Mouse (Mus musculus) liver, embryonic 14.5 days (tissue): ENCODE results near the gene Ndrg4. TPM values are rescaled to one million over a fixed set of nuclear protein-coding genes. Genes with fewer than 3 reads are reported as not detected.

Experiments
- ATAC-seq: fragments of 200-750 bp; cut with Nextera tagmentation; 2 replicates; pipeline ENCODE4 v1.8.0; 2017; ENCODE audit warnings: moderate number of reproducible peaks, mild to moderate bottlenecking, moderate library complexity; ENCODE audit not compliant: insufficient read depth
- DNase-seq, 3 experiments: peaks; one replicate each; pipeline ENCODE4 v3.0.0-alpha.2; 2012 to 2013; ENCODE audit warnings: low read depth in 3 of 3, low spot score in 3 of 3
- H3K27ac ChIP-seq: fragments of 300-500 bp; sonication (generic); 2 replicates; pipeline ENCODE4 v1.5.1; 2014; ENCODE audit warnings: moderate library complexity, mild to moderate bottlenecking, control low read depth, inconsistent platforms
- H3K27me3 ChIP-seq: fragments of 300-500 bp; sonication (generic); 2 replicates; pipeline ENCODE4 v1.6.1; 2014; ENCODE audit warnings: mild to moderate bottlenecking, low read length, moderate library complexity; ENCODE audit not compliant: control insufficient read depth, insufficient read depth
- H3K36me3 ChIP-seq: fragments of 300-500 bp; sonication (generic); replicated peaks from 2 replicates; pipeline ENCODE4 v1.6.1; 2014; ENCODE audit warnings: low read depth; ENCODE audit not compliant: control insufficient read depth, insufficient read depth
- H3K4me1 ChIP-seq, 2 experiments: fragments of 200-500 bp in 1 of 2; fragments of 300-500 bp in 1 of 2; sonication (generic) in 1 of 2; replicated peaks; 2 replicates each; pipeline ENCODE4 v1.6.1; 2012 to 2014; ENCODE audit warnings: antibody characterized with exemption in 1 of 2, inconsistent platforms in 1 of 2, low read length in 1 of 2; ENCODE audit not compliant: control insufficient read depth in 2 of 2, insufficient read depth in 2 of 2
- H3K4me2 ChIP-seq: fragments of 300-500 bp; sonication (generic); 2 replicates; pipeline ENCODE4 v1.6.1; 2014; ENCODE audit warnings: low read depth, mild to moderate bottlenecking, control low read depth, moderate library complexity
- H3K4me3 ChIP-seq, 2 experiments: fragments of 200-500 bp in 1 of 2; fragments of 300-500 bp in 1 of 2; sonication (generic) in 1 of 2; 2 replicates each; pipeline ENCODE4 v1.5.1; 2012 to 2014; ENCODE audit warnings: low read depth in 2 of 2, low read length in 2 of 2, mild to moderate bottlenecking in 2 of 2, control low read depth in 1 of 2, inconsistent platforms in 1 of 2, moderate library complexity in 1 of 2; ENCODE audit not compliant: insufficient read depth in 1 of 2
- H3K9ac ChIP-seq: fragments of 300-500 bp; sonication (generic); replicated peaks from 2 replicates; pipeline ENCODE4 v1.6.1; 2014; ENCODE audit warnings: mild to moderate bottlenecking, control low read depth, moderate library complexity
- H3K9me3 ChIP-seq: fragments of 300-500 bp; sonication (generic); 2 replicates; pipeline ENCODE4 v1.6.1; 2016; ENCODE audit warnings: low read length, mixed read lengths; ENCODE audit not compliant: control insufficient read depth
- CTCF ChIP-seq: IDR thresholded peaks from 2 replicates; pipeline ENCODE4 v1.5.1; 2016; ENCODE audit warnings: antibody characterized with exemption, low read depth, control low read depth
- EP300 ChIP-seq: IDR thresholded peaks from 2 replicates; pipeline ENCODE4 v1.6.1; 2016; ENCODE audit warnings: antibody characterized with exemption, low read depth
- WGBS: fragments of 180-500 bp; shearing (Covaris S2); extraction: QIAGEN DNeasy Blood & Tissue Kit; methylation state at CpG from one replicate; pipeline ENCODE4 v1.1.7; 2014; ENCODE audit not compliant: insufficient replicate concordance; 5-methylcytosine and 5-hydroxymethylcytosine counted together
- microRNA-seq: library from miRNA; unstranded; fragments of <30 nt; microRNA quantifications from one replicate; pipeline ENCODE4, GENCODE M21; 2016
- polyA plus RNA-seq, 2 experiments: library from polyadenylated mRNA; depleted of rRNA in 1 of 2; stranded (reverse) in 1 of 2; unstranded in 1 of 2; fragments of >200 nt; fragmentation: Nextera tagmentation in 1 of 2; extraction: Ambion mirVana in 1 of 2; gene quantifications; 2 replicates each; pipeline versions ENCODE4 v1.2.1 to v1.2.3; 2012 to 2014

Ndrg4 gene
- polyA plus RNA-seq, 2 experiments = 0.62 to 0.81 TPM

DNA sequence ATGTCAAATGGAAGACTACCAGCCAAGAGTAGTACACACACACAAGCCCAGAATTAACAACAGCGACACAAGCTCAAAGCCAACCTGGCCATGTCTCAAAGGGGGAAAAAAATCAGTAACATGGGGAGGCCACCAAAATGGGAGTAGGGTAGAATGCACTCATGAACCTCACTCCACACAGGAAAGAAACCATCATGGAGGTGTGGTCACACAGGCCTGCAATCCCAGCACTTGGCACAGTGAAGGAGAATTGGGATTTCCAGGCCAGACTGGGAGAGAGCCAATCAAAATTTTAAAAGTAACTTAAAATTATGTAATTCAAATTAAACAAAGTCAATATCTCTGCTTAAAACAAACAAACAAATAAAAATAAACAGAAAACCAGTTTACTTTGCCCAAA is 75.1 kb downstream of the Ndrg4 start:
- WGBS = 97% methylated on average over 1 of the region's 1 CpGs
- H3K36me3 ChIP-seq = peaks cover 70% of the 10 kb centered on the region
- H3K9me3 ChIP-seq = no peaks in the 10 kb centered on the region
- ATAC-seq (no peak), DNase-seq (no peak)
- H3K4me3 ChIP-seq = no peak overlapping the region
- no peak overlapping the region for H3K27ac ChIP-seq
- no peak for TF ChIP-seq CTCF
- TF ChIP-seq EP300 = no peak
- H3K4me1 ChIP-seq = no peaks in the 10 kb centered on the region
- H3K4me2 ChIP-seq = no peak overlapping the region
- H3K9ac ChIP-seq = no peak overlapping the region
- H3K27me3 ChIP-seq = no peaks in the 10 kb centered on the region

DNA sequence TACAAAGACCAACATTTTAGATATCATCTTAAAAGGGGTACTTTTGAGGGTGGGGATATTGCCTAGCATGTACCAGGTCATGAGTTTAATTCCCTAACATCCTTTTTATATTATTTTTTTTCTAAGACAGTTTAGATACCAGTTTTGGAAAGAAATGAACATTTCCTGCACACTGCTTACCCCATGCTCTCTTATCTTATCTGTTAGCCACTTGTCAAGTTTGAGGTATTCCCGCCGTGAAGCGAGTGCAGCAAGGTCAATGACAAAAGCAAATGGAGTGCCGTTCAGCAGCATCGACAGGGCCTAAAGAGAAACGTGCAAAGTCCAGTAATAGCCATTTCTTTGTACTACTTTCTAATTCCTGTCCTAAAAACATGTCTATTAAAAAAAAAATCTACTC is 83.5 kb downstream of the Ndrg4 start:
- H3K4me1 ChIP-seq = peaks cover 0 to 3% of the 10 kb centered on the region in 2 experiments; a peak in 1 of 4 replicates
- H3K9ac ChIP-seq = no peak overlapping the region
- H3K27me3 ChIP-seq = no peaks in the 10 kb centered on the region
- no peak for TF ChIP-seq EP300
- no peak for TF ChIP-seq CTCF
- WGBS = 24% methylated on average over 6 of the region's 6 CpGs
- ATAC-seq (0 out of 2 replicates have a peak, but pooled peaks have one; percentile 37), DNase-seq (peak in 2 of 3 experiments; percentile 10 to 19)
- no peak overlapping the region for H3K27ac ChIP-seq
- H3K9me3 ChIP-seq = no peaks in the 10 kb centered on the region
- peaks cover 79% of the 10 kb centered on the region for H3K36me3 ChIP-seq
- no peak overlapping the region for H3K4me3 ChIP-seq
- no peak overlapping the region for H3K4me2 ChIP-seq

DNA sequence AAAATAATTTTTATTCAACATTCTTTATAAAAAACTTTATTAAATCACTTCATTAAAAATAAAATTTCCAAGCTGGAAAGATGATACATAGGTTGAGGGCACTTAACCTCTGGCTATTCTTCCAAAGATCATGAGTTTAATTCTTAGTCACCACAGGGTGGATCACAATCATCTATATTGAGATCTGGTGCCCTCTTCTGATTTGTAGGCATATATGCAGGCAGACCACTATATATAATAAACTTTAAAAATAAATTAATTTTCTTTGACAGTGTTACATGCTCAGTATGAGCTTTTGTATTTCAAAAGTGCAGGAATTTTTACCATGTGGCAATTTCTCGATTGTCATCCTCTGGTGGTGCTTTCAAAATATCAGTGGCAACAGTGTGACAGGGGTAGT is 87.4 kb downstream of the Ndrg4 start:
- no peak overlapping the region for H3K4me3 ChIP-seq
- DNase-seq = no peak
- no peak for ATAC-seq
- H3K4me1 ChIP-seq = peaks cover 0 to 3% of the 10 kb centered on the region in 2 experiments; a peak in 1 of 4 replicates
- no peak overlapping the region for H3K4me2 ChIP-seq
- H3K36me3 ChIP-seq = peaks cover 86% of the 10 kb centered on the region
- 82% methylated on average over 1 of the region's 1 CpGs for WGBS
- no peak overlapping the region for H3K27ac ChIP-seq
- H3K9ac ChIP-seq = no peak overlapping the region
- no peak for TF ChIP-seq EP300
- TF ChIP-seq CTCF = no peak
- H3K9me3 ChIP-seq = no peaks in the 10 kb centered on the region
- H3K27me3 ChIP-seq = no peaks in the 10 kb centered on the region

Small RNA genes within 50 kb of the gene (microRNA-seq; reads per million reads assigned to microRNA genes)
- 1.3 reads per million for gene Mir7073

Other genes with a start within 250 kb of the Ndrg4 start
- gene Cfap20, start 242.1 kb upstream of the Ndrg4 start, polyA plus RNA-seq (2012; rRNA removed) = 22.0 and 30.1 TPM in 2 replicates
- 34.8 and 35.7 TPM in 2 replicates for gene Cfap20, start 242.1 kb upstream of the Ndrg4 start, polyA plus RNA-seq (2014; fragmentation: Nextera tagmentation; extraction: Ambion mirVana)
- 9.7 and 12.8 TPM in 2 replicates for gene Csnk2a2, start 186.9 kb upstream of the Ndrg4 start, polyA plus RNA-seq (2012; rRNA removed)
- 6.9 and 7.1 TPM in 2 replicates for gene Csnk2a2, start 186.9 kb upstream of the Ndrg4 start, polyA plus RNA-seq (2014; fragmentation: Nextera tagmentation; extraction: Ambion mirVana)
- gene Ccdc113, start 142.9 kb upstream of the Ndrg4 start, polyA plus RNA-seq (2012; rRNA removed) = not detected in 2 replicates
- not detected in 2 replicates for gene Ccdc113, start 142.9 kb upstream of the Ndrg4 start, polyA plus RNA-seq (2014; fragmentation: Nextera tagmentation; extraction: Ambion mirVana)
- not detected in 2 replicates for gene Prss54, start 100.6 kb upstream of the Ndrg4 start, polyA plus RNA-seq (2012; rRNA removed)
- not detected in 2 replicates for gene Prss54, start 100.6 kb upstream of the Ndrg4 start, polyA plus RNA-seq (2014; fragmentation: Nextera tagmentation; extraction: Ambion mirVana)
- 3.2 and 4.9 TPM in 2 replicates for gene Gins3, start 43.5 kb upstream of the Ndrg4 start, polyA plus RNA-seq (2012; rRNA removed)
- gene Gins3, start 43.5 kb upstream of the Ndrg4 start, polyA plus RNA-seq (2014; fragmentation: Nextera tagmentation; extraction: Ambion mirVana) = 9.4 and 9.8 TPM in 2 replicates
- gene Setd6, start 38.9 kb downstream of the Ndrg4 start, polyA plus RNA-seq (2012; rRNA removed) = 8.2 and 16.0 TPM in 2 replicates
- gene Setd6, start 38.9 kb downstream of the Ndrg4 start, polyA plus RNA-seq (2014; fragmentation: Nextera tagmentation; extraction: Ambion mirVana) = 15.0 and 17.4 TPM in 2 replicates
- 39.1 and 41.8 TPM in 2 replicates for gene Cnot1, start 130.5 kb downstream of the Ndrg4 start, polyA plus RNA-seq (2012; rRNA removed)
- 33.1 and 38.6 TPM in 2 replicates for gene Cnot1, start 130.5 kb downstream of the Ndrg4 start, polyA plus RNA-seq (2014; fragmentation: Nextera tagmentation; extraction: Ambion mirVana)
- 43.5 and 75.6 TPM in 2 replicates for gene Sap18b, start 148.4 kb downstream of the Ndrg4 start, polyA plus RNA-seq (2012; rRNA removed)
- 245 and 247 TPM in 2 replicates for gene Sap18b, start 148.4 kb downstream of the Ndrg4 start, polyA plus RNA-seq (2014; fragmentation: Nextera tagmentation; extraction: Ambion mirVana)
- gene Slc38a7, start 176.6 kb downstream of the Ndrg4 start, polyA plus RNA-seq (2012; rRNA removed) = 5.5 and 5.6 TPM in 2 replicates
- gene Slc38a7, start 176.6 kb downstream of the Ndrg4 start, polyA plus RNA-seq (2014; fragmentation: Nextera tagmentation; extraction: Ambion mirVana) = 6.7 and 7.5 TPM in 2 replicates
- gene Got2, start 211.6 kb downstream of the Ndrg4 start, polyA plus RNA-seq (2012; rRNA removed) = 91.7 and 107 TPM in 2 replicates
- gene Got2, start 211.6 kb downstream of the Ndrg4 start, polyA plus RNA-seq (2014; fragmentation: Nextera tagmentation; extraction: Ambion mirVana) = 69.8 and 79.3 TPM in 2 replicates